Mouse (Mus musculus) kidney, adult 11 months (tissue): ENCODE measurements around the gene Ifna14.
"Not testable (repeated sequence)": the region's sequence is repeated elsewhere in the genome, so short reads cannot be mapped to it uniquely, and the experiment has no call there.

ENCODE experiments used
- DNase-seq: peaks from one replicate; pipeline ENCODE4 v3.0.0; 2022

Ifna14 gene

DNA sequence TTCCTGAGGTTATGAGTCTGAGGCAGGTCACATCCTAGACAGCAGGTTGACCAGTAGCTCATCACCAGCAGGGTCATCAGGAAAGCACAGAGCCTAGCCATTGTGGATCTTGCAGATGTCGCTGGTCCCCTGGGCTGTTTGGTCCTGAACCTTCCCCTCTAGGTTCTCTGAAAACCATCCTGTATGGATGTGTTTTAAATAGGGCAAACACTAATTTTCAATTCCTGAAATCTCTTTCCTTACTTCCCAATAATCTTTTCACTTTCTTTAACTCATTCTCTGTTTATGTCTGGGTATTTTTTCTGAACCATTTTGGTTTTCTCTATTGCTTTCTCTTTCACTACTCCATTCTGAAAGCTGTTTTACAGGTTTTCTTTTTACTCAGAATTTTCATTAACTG is at the start of gene Ifna14:
TSS of gene Ifna14 (minus strand) at position 101 of the 400 bp plus-strand sequence.
- DNase-seq, result no peak

DNA sequence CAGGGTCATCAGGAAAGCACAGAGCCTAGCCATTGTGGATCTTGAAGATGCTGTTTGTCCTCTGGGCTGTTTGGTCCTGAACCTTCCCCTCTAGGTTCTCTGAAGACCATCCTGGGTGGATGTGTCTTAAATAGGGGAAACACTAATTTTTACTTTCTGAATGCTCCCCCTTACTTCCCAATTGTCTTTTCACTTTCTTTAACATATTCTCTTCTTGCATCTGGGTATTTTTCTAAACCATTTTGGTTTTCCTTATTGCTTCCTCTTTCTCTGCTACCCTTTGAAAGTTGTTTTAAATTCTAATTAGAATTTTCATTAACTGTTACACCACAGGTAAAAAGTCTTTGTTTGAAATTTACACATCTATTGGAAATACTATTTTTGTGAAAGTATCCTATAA is 31.7 kb upstream of the Ifna14 start, which contains the start of gene Ifna12:
TSS of gene Ifna12 (minus strand) at position 101 of the 400 bp plus-strand sequence.
- DNase-seq, result no peak

DNA sequence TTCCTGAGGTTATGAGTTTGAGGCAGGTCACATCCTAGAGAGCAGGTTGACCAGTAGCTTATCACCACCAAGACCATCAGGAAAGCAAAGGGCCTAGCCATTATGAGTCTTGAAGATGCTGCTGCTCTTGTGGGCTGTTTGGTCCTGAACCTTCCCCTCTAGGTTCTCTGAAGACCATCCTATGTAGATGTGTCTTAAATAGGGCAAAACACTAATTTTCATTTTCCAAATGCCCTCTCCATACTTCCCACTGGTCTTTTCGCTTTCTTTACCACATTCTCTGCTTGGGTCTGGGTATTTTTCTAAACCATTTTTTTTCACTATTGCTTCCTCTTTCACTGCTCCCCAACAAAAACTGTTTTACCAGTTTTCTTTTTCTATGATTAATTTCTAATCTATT is 20.7 kb upstream of the Ifna14 start, which contains the start of gene Ifna9:
TSS of gene Ifna9 (minus strand) at position 101 of the 400 bp plus-strand sequence.
- DNase-seq, result no peak

DNA sequence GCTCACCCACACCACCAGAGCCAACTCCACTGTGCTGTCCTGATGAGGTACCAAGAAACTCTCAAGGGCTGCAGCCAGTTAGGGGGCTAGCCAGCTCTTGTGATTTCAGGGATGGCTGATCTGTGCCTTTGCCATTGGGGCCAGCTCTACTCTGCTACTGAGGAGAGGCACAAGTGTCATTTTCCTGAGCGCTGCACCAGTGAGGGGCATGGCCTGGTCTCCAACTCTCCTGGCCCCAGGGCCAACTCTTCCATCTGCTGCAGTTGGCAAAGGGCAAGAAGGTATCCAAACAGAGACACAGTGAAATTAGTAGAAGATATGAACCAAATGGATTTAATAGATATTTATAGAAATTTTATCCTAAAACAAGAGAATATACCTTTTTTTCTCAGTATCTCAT is 9.8 kb downstream of the Ifna14 start:
- DNase-seq, result no peak

DNA sequence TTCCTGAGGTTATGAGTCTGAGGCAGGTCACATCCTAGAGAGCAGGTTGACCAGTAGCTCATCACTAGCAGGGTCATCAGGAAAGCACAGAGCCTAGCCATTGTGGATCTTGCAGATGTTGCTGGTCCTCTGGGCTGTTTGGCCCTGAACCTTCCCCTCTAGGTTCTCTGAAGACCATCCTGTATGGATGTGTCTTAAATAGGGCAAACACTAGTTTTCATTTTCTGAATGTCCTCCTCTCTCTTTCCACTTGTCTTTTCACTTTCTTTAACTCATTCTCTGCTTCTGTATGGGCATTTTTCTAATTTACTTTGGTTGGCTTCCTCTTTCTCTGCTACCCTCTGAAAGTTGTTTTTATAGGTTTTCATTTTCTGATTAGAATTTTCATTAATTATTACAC is 13.5 kb downstream of the Ifna14 start, which contains the start of gene Ifna15:
TSS of gene Ifna15 (minus strand) at position 101 of the 400 bp plus-strand sequence.
- DNase-seq, result not testable (repeated sequence)

DNA sequence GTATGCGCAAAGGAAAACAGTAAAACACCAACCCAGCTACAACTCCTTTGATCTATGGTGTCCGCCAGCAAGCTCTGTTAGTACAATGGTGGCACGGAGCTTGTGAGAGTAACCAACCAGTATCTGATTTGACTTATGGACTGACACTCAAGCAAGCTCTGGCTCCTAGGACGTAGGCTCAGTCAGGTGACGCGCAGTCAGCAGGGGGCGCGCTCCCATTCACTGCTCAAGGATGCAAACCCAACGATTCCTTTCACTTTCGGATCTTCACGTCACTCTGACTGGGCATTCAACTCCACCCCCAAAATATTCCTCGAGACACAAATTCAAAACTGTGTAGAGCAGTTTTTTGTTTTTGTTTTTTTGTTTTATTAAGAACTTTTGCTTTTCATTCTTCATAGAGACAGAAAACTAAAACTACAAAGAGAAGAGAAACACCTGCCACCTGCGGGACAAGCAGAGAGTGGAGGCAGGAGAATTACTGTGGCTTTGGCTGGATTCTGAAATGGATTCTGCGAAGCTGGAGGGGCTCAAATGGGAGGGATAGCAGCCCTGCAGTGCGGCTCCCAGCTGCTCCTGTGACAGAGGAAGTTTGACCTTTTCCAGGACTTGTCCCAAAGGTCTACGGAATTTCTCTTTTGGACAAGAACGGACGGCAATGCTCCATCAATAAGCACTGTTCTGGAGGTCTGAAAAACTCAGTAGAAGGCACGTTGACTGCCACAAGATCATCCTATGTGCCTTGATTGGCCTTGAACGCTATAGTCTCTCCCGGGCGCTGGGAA is 21.2 kb downstream of the Ifna14 start:
- DNase-seq, result peak; percentile 76

DNA sequence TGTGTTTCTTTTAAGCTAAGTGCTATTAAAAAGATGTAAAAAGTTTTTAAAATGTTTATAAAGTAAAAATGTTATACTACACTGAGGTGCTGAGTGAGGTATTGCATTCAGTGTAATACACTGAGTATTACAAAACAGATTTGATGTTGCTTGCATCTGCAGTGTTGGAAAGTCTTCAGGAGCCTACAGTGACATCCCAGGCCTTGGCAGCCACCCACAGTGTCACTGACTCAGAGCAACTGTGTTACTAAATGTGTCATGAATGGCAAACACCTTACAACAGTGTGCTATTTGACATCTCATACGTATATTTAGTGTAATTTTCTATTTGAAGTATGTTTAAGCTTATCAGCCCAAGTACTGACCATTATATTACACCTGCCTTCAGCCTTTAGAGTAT is 23.6 kb downstream of the Ifna14 start:
- DNase-seq, result no peak

DNA sequence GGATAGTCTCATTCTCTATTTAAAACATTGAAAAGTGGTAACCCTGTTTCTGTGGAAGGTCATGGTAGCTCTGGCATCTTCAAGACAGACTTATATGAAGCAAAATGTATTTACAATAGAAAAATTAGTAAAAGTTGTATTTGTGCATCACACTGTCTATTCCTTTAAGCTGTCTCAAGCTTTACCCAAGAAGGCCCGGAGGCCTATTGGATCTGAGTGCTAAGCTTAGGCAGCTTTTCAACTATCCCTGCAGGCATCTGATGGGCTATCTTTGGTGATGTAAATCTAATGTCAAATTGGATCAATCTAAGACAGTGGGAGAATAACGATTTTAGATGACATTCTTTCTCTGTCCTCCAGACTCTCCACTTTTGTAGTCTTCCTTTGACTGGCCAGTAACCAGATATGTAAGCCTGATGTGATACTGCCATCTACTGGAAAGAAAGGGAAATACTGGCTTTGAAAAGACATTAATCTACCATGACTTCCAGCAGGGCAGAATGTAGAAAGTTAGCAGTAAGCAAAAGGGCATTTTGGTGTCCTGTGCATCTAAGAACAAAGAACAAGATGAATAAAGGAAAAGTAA is 27.9 kb downstream of the Ifna14 start:
- DNase-seq, result no peak

DNA sequence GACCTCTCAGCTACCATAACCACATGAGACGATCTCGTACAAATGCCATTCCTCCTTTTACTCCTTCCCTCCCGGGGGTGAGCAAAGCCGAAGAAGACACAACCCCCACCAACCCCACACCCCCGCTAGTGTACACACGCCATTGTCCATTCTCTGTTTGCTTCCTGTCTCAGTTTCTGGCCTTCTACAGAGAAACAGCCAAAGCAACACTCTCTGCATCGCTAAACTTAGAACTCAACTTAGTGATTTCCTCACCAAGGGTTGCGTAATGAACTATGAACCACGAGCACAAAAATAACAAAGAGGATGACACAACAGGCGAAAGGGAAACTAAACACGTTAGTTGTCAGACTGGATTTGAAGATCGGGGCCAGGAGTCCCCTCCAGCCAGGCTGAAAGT is 34.3 kb downstream of the Ifna14 start:
- DNase-seq, result no peak

DNA sequence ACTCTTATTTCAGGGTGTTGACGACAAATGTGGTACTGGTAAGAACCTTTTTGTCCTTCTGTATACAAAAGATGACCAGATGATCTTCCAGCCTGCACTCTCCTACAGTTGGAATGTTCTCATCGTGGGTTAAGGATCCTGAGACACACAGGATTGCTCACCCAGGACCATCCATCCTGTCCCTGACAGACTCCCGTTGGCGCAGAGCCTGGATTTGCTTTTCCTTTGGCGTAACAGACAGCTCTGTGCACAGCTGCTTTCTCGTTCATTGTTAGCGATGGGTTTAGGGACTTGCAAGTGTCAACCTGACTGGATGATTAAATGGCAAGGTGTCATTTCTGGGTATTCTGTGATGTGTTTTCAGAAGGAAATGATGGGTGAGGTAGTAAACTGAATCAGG is 35.0 kb downstream of the Ifna14 start:
- DNase-seq, result no peak

DNA sequence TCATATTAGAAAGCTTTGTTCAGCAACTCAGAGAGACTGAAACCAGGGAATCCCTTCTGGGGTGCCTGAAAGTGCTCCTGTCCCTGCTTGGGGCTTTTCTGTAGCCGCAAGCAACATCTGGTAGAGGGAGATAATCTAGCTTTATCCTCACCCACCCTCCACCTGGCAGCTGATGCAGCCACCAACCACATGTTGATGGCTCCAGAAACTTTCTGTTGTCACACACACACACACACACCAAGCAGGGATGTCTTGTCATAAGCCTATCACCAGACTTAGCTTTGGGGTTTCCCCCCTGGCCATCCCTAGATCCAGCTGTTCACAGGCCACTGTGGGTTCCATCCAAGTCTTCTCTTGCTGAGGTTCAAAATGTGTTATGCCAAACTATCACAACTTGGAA is 35.9 kb downstream of the Ifna14 start:
- no peak for DNase-seq

DNA sequence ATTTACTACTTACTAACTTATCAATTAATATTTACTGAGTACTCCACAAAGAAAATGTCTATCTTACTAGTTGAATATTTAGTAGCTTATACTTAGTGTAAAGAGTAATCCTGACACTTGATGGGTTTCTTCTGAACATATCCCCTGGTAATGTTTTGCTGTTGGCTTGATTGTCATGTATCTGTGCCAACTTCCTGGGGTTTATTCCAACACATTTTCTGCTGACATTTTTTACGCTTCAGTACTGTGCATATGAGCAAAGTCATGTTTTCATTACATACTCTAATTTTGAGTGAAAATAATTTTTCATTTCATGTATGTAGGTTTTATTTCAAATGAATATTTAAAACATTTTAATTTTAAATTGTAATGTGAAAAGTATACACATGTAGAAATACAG is 36.7 kb downstream of the Ifna14 start:
- no peak for DNase-seq

DNA sequence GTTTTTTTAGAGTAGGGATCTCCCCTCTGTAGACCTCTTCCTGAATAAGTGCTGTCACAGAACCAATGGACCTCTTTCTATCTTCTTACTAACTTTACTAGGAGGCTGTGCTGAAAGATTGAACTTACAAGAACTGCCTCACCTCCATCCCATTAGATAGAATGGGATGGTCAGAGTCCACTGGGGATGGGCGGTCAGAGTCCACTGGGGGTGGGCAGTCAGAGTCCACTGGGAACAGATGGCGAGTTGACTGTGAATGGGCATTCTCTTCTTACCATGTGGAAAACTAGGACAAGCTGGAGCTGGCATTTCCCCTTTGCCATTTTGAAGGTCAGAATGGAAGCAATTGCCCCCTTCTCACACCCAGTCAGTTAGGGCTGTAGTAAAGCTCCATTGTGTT is 38.1 kb downstream of the Ifna14 start:
- DNase-seq, result peak; percentile 65

DNA sequence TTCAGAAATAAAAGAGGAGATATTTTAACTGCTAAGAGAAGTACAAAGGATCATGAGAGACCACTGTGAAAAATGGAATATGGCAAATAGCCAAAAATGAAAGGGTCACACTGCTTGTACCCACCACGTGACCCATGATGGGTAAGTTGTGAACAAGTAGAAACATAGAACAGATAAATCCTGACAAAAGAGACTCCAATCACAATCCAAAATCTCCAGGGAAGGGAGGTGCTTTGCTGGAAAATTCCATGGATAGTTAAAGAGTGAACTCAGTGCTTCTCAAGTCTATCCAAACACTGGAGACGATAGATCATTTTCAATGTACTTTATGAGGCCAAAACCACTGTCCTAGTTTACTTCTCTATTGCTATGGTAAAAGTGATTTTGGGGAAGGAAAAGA is 40.7 kb downstream of the Ifna14 start:
- no peak for DNase-seq

DNA sequence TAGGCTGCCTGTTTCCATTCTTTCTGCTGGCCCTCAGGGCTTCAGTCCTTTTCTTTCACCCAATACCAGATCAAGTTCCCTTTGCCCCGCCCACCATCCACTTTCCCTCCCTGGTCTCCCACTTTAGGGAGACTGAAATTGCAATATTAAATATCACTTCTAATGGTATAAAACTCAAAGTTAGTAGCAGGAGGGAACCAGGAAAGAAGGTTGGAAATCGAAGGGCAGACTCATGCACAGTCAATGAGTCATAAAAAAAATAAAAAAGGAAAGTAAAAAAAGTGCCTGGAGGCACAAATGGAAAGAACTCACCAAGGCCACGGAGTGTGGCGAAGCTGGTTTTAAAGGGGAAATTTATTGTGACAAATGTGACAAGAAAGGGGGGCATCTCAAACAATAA is 41.3 kb downstream of the Ifna14 start:
- no peak for DNase-seq

DNA sequence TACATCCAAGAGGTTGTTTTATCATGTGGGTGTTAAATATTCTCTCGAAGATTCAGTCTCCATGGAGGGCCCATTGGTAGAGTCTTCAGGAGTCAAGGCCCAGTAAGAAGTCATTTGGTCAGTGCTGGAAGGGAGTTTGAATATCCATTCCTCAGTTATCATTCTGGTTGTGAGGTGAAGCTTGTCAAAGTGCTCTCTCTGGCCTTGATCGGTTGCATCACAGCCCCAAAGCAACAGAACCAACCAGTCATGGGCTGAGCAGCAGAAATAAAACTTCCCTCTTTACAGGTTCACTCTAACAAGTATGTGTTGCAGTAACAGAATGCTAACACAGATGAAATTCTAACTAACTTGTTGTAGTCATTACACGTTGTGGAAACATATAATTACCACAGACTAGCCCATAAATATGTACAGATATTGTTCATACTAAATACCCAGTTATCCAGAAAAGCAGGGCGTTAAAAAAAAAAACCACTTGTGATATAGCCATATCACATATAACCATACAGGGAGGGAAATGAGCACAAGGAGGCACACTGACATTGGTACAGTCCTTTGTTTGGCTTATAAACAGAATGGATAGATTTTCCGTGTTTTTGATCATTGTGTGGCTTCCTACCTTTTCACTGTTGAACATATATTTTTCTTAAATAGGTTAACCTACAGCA is 45.1 kb downstream of the Ifna14 start:
- DNase-seq, result no peak

DNA sequence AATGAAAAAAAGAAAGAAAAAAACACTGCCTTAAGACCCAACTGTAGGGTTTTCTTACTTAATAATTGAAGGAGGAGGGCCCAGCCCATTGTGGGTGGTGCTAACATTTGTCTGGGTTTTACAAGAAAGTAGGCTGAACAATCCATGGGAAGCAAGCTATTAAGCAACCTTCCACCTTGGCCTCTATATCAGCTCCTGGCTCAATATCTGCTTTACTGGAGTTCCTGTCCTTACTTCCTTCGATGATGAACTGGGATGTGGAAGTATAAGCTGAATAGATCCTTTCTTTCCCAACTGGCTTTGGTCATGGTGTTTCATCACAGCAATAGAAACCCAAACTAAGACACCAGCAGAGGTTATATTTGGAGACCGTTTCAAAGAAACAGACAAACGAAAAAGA is 46.2 kb downstream of the Ifna14 start:
- no peak for DNase-seq

DNA sequence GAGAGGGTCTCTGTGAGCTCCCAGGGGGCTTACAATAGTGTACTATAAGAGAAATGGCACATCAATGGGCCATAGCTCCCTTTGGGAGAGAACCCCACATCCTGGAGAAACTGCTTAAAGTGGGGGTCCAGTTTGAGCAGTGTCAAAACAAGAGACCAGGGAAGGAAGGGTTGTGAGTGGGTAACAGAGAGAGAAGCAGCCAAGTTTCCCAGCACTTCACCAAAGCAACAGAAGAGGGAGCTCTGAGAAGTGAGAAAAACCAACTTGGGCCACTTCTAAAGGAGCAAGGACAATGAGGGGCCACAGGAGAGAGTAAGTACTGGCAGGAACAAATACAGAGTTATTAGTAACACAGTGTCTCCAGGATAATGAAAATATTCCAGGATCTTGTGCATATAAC is 48.4 kb downstream of the Ifna14 start:
- DNase-seq, result no peak

DNA sequence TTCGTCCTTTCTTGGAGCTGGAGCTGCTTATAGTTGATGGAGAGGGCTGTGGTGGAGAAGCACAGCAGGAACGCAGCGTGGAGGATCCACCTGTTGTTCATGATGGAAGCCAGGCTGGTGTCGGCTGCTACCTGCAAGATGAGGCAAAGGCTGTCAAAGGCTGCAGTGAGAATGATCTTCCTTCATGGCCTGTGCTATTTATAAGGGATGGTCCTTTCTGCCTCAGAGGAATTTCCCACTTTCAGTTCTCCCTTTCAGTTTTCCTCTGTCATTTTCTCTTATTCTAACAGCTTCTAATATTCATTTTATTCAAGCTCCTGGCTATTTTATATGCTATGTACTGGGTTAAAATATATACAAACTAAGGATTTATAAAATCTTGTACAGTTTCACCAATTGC is 48.9 kb downstream of the Ifna14 start, which contains the start of gene Ifnb1:
TSS of gene Ifnb1 (minus strand) at position 101 of the 400 bp plus-strand sequence.
- DNase-seq, result no peak
